Mouse (Mus musculus) heart, embryonic 14.5 days (tissue): Measurements from ENCODE around the gene Tas2r137. TPM values are rescaled to one million over a fixed set of nuclear protein-coding genes. Genes with fewer than 3 reads are reported as not detected.

Experiments
- ATAC-seq: fragments of 200-750 bp; cut with Nextera tagmentation; 2 replicates; pipeline ENCODE4 v1.8.0; 2017; ENCODE audit warnings: low read depth, moderate TSS enrichment; ENCODE audit not compliant: insufficient number of reproducible peaks, insufficient read depth, low FRiP score
- H3K27ac ChIP-seq, 2 experiments: fragments of 200-500 bp in 1 of 2; fragments of 300-500 bp in 1 of 2; sonication (generic) in 1 of 2; replicated peaks in 1 of 2; 2 replicates each; pipeline ENCODE4 v1.5.1; 2012 to 2014; ENCODE audit warnings: low read depth in 2 of 2, low read length in 2 of 2, control low read depth in 1 of 2, mild to moderate bottlenecking in 1 of 2, mixed read lengths in 1 of 2; ENCODE audit not compliant: control insufficient read depth in 1 of 2, insufficient read depth in 1 of 2
- H3K27me3 ChIP-seq: fragments of 300-500 bp; sonication (generic); 2 replicates; pipeline ENCODE4 v1.6.1; 2014; ENCODE audit warnings: mild to moderate bottlenecking, low read length, control low read depth; ENCODE audit not compliant: control insufficient read depth, insufficient read depth
- H3K36me3 ChIP-seq: fragments of 300-500 bp; sonication (generic); 2 replicates; pipeline ENCODE4 v1.6.1; 2014; ENCODE audit warnings: mild to moderate bottlenecking, control low read depth, low read length, mixed read lengths; ENCODE audit not compliant: control insufficient read depth, insufficient read depth
- H3K4me1 ChIP-seq, 2 experiments: fragments of 200-500 bp in 1 of 2; fragments of 300-500 bp in 1 of 2; sonication (generic) in 1 of 2; 2 replicates each; pipeline ENCODE4 v1.6.1; 2012 to 2014; ENCODE audit warnings: low read length in 2 of 2, control low read depth in 1 of 2, mixed read lengths in 1 of 2; ENCODE audit not compliant: control insufficient read depth in 2 of 2, insufficient read depth in 2 of 2
- H3K4me2 ChIP-seq: fragments of 300-500 bp; sonication (generic); 2 replicates; pipeline ENCODE4 v1.6.1; 2014; ENCODE audit warnings: mild to moderate bottlenecking, low read length
- H3K4me3 ChIP-seq, 2 experiments: fragments of 200-500 bp in 1 of 2; fragments of 300-500 bp in 1 of 2; sonication (generic) in 1 of 2; 2 replicates each; pipeline ENCODE4 v1.5.1; 2012 to 2014; ENCODE audit warnings: low read length in 2 of 2, mild to moderate bottlenecking in 2 of 2, control low read depth in 1 of 2, low read depth in 1 of 2, moderate library complexity in 1 of 2; ENCODE audit not compliant: control insufficient read depth in 1 of 2, insufficient read depth in 1 of 2
- H3K9ac ChIP-seq: fragments of 300-500 bp; sonication (generic); 2 replicates; pipeline ENCODE4 v1.6.1; 2014; ENCODE audit warnings: mild to moderate bottlenecking, low read length
- H3K9me3 ChIP-seq: fragments of 300-500 bp; sonication (generic); 2 replicates; pipeline ENCODE4 v1.6.1; 2016; ENCODE audit warnings: low read length, control low read depth; ENCODE audit not compliant: control insufficient read depth
- WGBS: fragments of 180-500 bp; shearing (Covaris S2); extraction: QIAGEN DNeasy Blood & Tissue Kit; methylation state at CpG from one replicate; pipeline ENCODE4 v1.1.7; 2014; 5-methylcytosine and 5-hydroxymethylcytosine counted together
- polyA plus RNA-seq: library from polyadenylated mRNA; unstranded; fragments of >200 nt; fragmentation: Nextera tagmentation; extraction: Ambion mirVana; gene quantifications from 2 replicates; pipeline ENCODE4 v1.2.1, GENCODE M21; 2014

Tas2r137 gene
- polyA plus RNA-seq, 1 experiment from 2014 or later, result not detected

GRCm38 (mm10) chr6:40470916-40471719 is 19.9 kb upstream of the Tas2r137 start, which contains the start of gene Ssbp1:
Ssbp1 (plus strand) TSS chr6:40471352.
- peak within 1 kb of the TSS; percentile 81 for H3K4me2 ChIP-seq
- peak; percentile 94 for ATAC-seq
- H3K27ac ChIP-seq, result peak within 1 kb of the TSS; percentile 92 to 98
- WGBS, result under 1% methylated on average over 54 of the region's 54 CpGs
- H3K9me3 ChIP-seq, result no peaks in the 10 kb centered on the region
- H3K27me3 ChIP-seq, result no peaks in the 10 kb centered on the region
- H3K4me1 ChIP-seq, result peaks cover 2 to 4% of the 10 kb centered on the region in 2 experiments
- H3K4me3 ChIP-seq, result peak within 1 kb of the TSS; percentile 75 to 90
- H3K9ac ChIP-seq, result peak within 1 kb of the TSS; percentile 96
- H3K36me3 ChIP-seq, result peaks cover 30% of the 10 kb centered on the region

DNA sequence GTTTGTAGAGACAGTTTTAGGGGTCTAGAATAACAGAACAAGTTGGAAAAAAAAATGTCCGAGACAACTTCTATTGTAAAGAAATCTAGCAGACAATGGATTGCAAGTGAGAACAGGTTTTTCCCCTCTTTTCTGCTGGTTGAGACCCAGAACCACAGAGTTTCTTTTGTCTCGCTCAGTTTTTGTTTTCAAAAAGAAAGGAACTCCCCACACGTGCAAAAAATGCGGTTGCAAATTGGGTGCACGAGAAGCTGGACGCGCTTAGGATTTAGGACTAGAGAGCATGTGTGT is 19.4 kb upstream of the Tas2r137 start:
- under 1% methylated on average over 7 of the region's 7 CpGs for WGBS
- H3K36me3 ChIP-seq, result peaks cover 34% of the 10 kb centered on the region
- peak overlapping the region; percentile 96 for H3K9ac ChIP-seq
- peak overlapping the region; percentile 92 to 98 for H3K27ac ChIP-seq
- H3K9me3 ChIP-seq, result no peaks in the 10 kb centered on the region
- H3K27me3 ChIP-seq, result no peaks in the 10 kb centered on the region
- peak overlapping the region; percentile 81 for H3K4me2 ChIP-seq
- H3K4me1 ChIP-seq, result peaks cover 2 to 4% of the 10 kb centered on the region in 2 experiments
- peak overlapping the region; percentile 75 to 90 for H3K4me3 ChIP-seq
- ATAC-seq, result no peak

DNA sequence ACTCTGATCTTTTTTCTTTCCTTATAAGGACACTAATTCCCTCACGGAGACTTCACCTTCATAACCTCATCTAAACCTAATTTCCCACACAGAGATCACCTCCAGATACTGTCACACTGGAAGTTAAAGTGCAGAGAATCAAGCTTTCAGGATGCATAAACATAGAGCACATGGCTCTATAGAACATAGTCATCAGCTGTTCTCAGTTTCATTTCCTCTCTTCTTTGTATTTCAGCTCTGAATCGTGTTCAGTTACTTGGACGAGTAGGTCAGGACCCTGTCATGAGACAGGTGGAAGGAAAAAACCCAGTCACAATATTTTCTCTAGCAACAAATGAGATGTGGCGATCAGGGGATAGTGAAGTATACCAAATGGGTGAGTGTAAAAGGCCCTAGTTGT is 14.9 kb upstream of the Tas2r137 start:
- Histone ChIP-seq H3K4me2 (no peak overlapping the region), H3K4me3 (no peak overlapping the region), H3K36me3 (peaks cover 66% of the 10 kb centered on the region), H3K27ac (no peak overlapping the region), H3K9ac (no peak overlapping the region), H3K9me3 (no peaks in the 10 kb centered on the region), H3K4me1 (peaks cover 2 to 4% of the 10 kb centered on the region in 2 experiments), H3K27me3 (no peaks in the 10 kb centered on the region)
- no peak for ATAC-seq
- WGBS, result 88% methylated on average over 4 of the region's 4 CpGs

GRCm38 (mm10) chr6:40479705-40480104 is 11.3 kb upstream of the Tas2r137 start:
- no peak overlapping the region for H3K9ac ChIP-seq
- no peaks in the 10 kb centered on the region for H3K27me3 ChIP-seq
- WGBS, result 77% methylated on average over 1 of the region's 1 CpGs
- H3K4me2 ChIP-seq, result no peak overlapping the region
- no peaks in the 10 kb centered on the region for H3K9me3 ChIP-seq
- H3K4me3 ChIP-seq, result no peak overlapping the region
- H3K4me1 ChIP-seq, result no peaks in the 10 kb centered on the region
- no peak overlapping the region for H3K27ac ChIP-seq
- ATAC-seq, result no peak
- H3K36me3 ChIP-seq, result peaks cover 85% of the 10 kb centered on the region

DNA sequence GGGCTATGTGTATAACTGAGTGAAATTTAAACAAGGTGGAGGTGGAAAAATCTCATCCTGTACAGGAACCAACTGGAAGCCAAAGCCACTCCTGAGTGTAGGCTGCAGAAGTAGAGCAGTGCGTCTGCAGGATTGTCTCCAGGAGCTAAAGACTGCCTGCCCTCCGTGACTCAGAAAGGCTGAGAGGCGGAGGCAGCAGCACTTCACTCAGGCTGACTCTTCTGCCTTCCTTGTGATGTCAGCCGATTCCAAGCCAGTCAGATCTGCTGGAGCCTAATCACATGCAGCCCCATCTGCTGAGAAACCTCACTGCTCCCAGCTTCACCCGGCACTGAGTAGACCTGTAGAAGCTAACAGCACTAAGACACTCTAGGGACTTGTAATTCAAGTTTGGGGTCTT is 8.7 kb upstream of the Tas2r137 start:
- Histone ChIP-seq H3K36me3 (peaks cover 73% of the 10 kb centered on the region), H3K4me1 (no peaks in the 10 kb centered on the region), H3K27me3 (no peaks in the 10 kb centered on the region), H3K9me3 (no peaks in the 10 kb centered on the region), H3K27ac (no peak overlapping the region), H3K4me2 (no peak overlapping the region), H3K4me3 (no peak overlapping the region), H3K9ac (no peak overlapping the region)
- 90% methylated on average over 5 of the region's 5 CpGs for WGBS
- no peak for ATAC-seq

DNA sequence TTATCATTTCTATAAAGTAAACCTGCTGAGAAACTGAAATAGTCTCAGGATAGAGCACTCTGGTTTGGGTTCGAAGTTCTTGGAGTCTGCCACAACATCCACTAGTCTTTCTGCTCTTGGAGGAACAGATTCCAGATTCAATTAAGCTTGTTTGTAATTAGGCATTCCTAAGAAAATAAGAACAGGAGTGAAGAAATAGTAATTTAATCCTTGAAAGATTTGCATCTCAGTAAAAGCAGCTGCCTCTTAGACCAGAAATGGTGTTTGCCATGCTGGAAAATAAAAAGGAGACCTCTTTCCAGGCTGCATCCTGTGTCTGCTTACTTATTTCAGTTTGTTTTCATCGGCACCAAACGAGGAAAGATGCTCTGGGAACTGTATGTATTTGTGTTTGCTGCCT is 2.2 kb downstream of the Tas2r137 start, which contains the start of gene Tas2r108:
Gene Tas2r108 (plus strand): TSS at position 301 of the 400 bp plus-strand sequence.
- Histone ChIP-seq H3K4me3 (no peak within 1 kb of the TSS), H3K4me1 (no peaks in the 10 kb centered on the region), H3K9ac (no peak within 1 kb of the TSS), H3K9me3 (no peaks in the 10 kb centered on the region), H3K27me3 (no peaks in the 10 kb centered on the region), H3K4me2 (no peak within 1 kb of the TSS), H3K36me3 (no peaks in the 10 kb centered on the region), H3K27ac (no peak within 1 kb of the TSS)
- ATAC-seq, result no peak
- 82% methylated on average over 3 of the region's 3 CpGs for WGBS

DNA sequence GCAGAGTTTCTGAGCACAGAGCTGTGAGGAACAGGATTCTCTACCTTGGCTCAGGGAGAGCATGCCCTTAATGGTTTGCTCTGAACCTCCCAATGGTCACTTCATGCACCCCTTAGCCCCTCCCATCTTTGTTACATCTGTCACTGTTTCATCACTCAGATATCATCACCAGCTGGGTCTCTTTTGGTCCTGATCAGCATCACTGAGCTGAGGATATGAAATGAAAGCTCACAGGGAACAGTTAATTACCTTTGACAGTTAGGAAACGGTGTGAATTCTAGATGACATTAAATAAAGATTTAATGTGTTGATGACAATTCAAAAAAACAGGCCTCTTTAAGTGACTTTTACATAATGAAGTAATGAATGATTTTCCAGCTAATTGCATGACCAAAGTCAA is 28.4 kb downstream of the Tas2r137 start, which contains the start of gene Prss37:
Gene Prss37 (minus strand): TSS at position 101 of the 400 bp plus-strand sequence.
- no peaks in the 10 kb centered on the region for H3K27me3 ChIP-seq
- no peak within 1 kb of the TSS for H3K4me3 ChIP-seq
- no peaks in the 10 kb centered on the region for H3K9me3 ChIP-seq
- H3K36me3 ChIP-seq, result no peaks in the 10 kb centered on the region
- H3K4me2 ChIP-seq, result no peak within 1 kb of the TSS
- no peak for ATAC-seq
- no peak within 1 kb of the TSS for H3K9ac ChIP-seq
- 75% methylated on average over 1 of the region's 1 CpGs for WGBS
- no peaks in the 10 kb centered on the region for H3K4me1 ChIP-seq
- H3K27ac ChIP-seq, result no peak within 1 kb of the TSS
